Mouse (Mus musculus) olfactory bulb, adult 2 months (tissue): ENCODE data around the gene Asb9.

ENCODE experiments used
- CTCF ChIP-seq: fragments of 200-500 bp; IDR thresholded peaks from 2 replicates; pipeline ENCODE4 v1.5.1; 2012; ENCODE audit warnings: low read depth, mild to moderate bottlenecking, low read length, moderate library complexity; ENCODE audit not compliant: insufficient read depth
- POLR2A ChIP-seq: fragments of 200-500 bp; IDR thresholded peaks from 2 replicates; pipeline ENCODE4 v1.6.1; 2012; ENCODE audit warnings: mild to moderate bottlenecking, low read depth, low read length, moderate library complexity; ENCODE audit not compliant: insufficient read depth

- no peak for TF ChIP-seq CTCF
- TF ChIP-seq POLR2A: no peak
These were observed 70.8 kb downstream of the Asb9 start for GRCm38 (mm10) chrX:164576967-164577366.
